ENCODE assay signal across 8 mouse cellular contexts in genomic region chr6:83710361-83711066, GRCm38 (mm10). TPM values are rescaled to one million over a fixed set of nuclear protein-coding genes. Genes with fewer than 3 reads are reported as not detected.
DNase-seq lines count a peak whose midpoint lies in the region; ATAC-seq and TF ChIP-seq lines count a peak whose summit lies in the region.

No protein-coding gene starts in this region.

- peaks cover 5% of the 10 kb centered on the region; the same call in 1 of the 2 replicates for H3K4me1 ChIP-seq in liver, embryonic 11.5 days (replicated peaks; ENCODE audit: control insufficient read depth, insufficient read depth, low read length)
- no peaks in the 10 kb centered on the region for H3K4me1 ChIP-seq in stomach, postnatal 0 days (replicated peaks; ENCODE audit: control insufficient read depth, insufficient read depth)

- H3K27me3 ChIP-seq in liver, embryonic 11.5 days (replicated peaks; ENCODE audit: control insufficient read depth, insufficient read depth, low read length), result peaks cover 100% of the 10 kb centered on the region
- H3K27me3 ChIP-seq in stomach, postnatal 0 days (ENCODE audit: control insufficient read depth, insufficient read depth, low read length), result peaks cover 55% of the 10 kb centered on the region

- ATAC-seq in liver, embryonic 11.5 days (replicated peaks; ENCODE audit: low FRiP score), result peak; percentile 54
- ATAC-seq in stomach, postnatal 0 days (ENCODE audit: low FRiP score, low TSS enrichment), result peak; percentile 43; the same call in 1 of the 2 replicates

- TF ChIP-seq CTCF in stomach, postnatal 0 days (IDR thresholded peaks at IDR 0.05; ENCODE audit: low read depth), result no peak

- no peaks in the 10 kb centered on the region for H3K9me3 ChIP-seq in liver, embryonic 11.5 days (ENCODE audit: control insufficient read depth, low read length)
- no peaks in the 10 kb centered on the region for H3K9me3 ChIP-seq in stomach, postnatal 0 days (ENCODE audit: control insufficient read depth, low read length)

- H3K27ac ChIP-seq in liver, embryonic 11.5 days (ENCODE audit: low read depth, low read length), result no peak overlapping the region
- H3K27ac ChIP-seq in stomach, postnatal 0 days (replicated peaks), result no peak overlapping the region

- WGBS in liver, embryonic 11.5 days, result 1% methylated on average over 32 of the region's 32 CpGs
- WGBS in stomach, postnatal 0 days, result 1% methylated on average over 32 of the region's 32 CpGs

- H3K36me3 ChIP-seq in liver, embryonic 11.5 days (ENCODE audit: control insufficient read depth, insufficient read depth, low read length), result no peaks in the 10 kb centered on the region
- no peaks in the 10 kb centered on the region for H3K36me3 ChIP-seq in stomach, postnatal 0 days (ENCODE audit: control insufficient read depth, insufficient read depth, low read length)

- TF ChIP-seq EP300 in stomach, postnatal 0 days (optimal IDR thresholded peaks at IDR 0.05), result no peak

- DNase-seq in adrenal gland, postnatal 10 days, result peak; percentile 20
- DNase-seq in adrenal gland, postnatal 4 days (ENCODE audit: low spot score in 2 of 2), result no peak
- peak; percentile 36 for DNase-seq in thymus, postnatal 4 days
- no peak for DNase-seq in thymus, postnatal 36 days
- DNase-seq in liver, embryonic 11.5 days (ENCODE audit: low spot score), result no peak
- DNase-seq in stomach, postnatal 0 days (ENCODE audit: low spot score), result no peak
- DNase-seq in left cerebral cortex, postnatal 14 days (ENCODE audit: low spot score in 2 of 2), result no peak
- DNase-seq in thymus, postnatal 0 days (ENCODE audit: low spot score), result no peak

- H3K9ac ChIP-seq in liver, embryonic 11.5 days (ENCODE audit: low read depth, low read length), result no peak overlapping the region
- H3K9ac ChIP-seq in stomach, postnatal 0 days (ENCODE audit: low read length), result no peak overlapping the region

- peak overlapping the region; percentile 80 for H3K4me2 ChIP-seq in liver, embryonic 11.5 days
- H3K4me2 ChIP-seq in stomach, postnatal 0 days (replicated peaks; ENCODE audit: low read depth), result peak overlapping the region; percentile 55

- H3K4me3 ChIP-seq in liver, embryonic 11.5 days (ENCODE audit: low read depth, low read length), result peak overlapping the region; percentile 42
- peak overlapping the region; percentile 35 for H3K4me3 ChIP-seq in stomach, postnatal 0 days (ENCODE audit: low read depth, low read length)

- intact Hi-C loops in left cerebral cortex, postnatal 14 days (cut with DNase I), result no loop called here

RNA-seq across cellular contexts. Expression of gene Vax2, which starts 0.6 kb away (rescaled TPM):
- not detected for total RNA-seq in adrenal gland, postnatal 10 days (2021)
- total RNA-seq in adrenal gland, postnatal 4 days (2021), result not detected
- polyA plus RNA-seq in liver, embryonic 11.5 days (2014; fragmentation: Nextera tagmentation; extraction: Ambion mirVana), result not detected in 2 replicates
- 0.07 TPM in 1 of 2 replicates, not detected in the other for polyA plus RNA-seq in stomach, postnatal 0 days (2015; fragmentation: Nextera tagmentation; extraction: Ambion mirVana)
- not detected for total RNA-seq in left cerebral cortex, postnatal 14 days (2021)
- not detected in 2 replicates for polyA plus RNA-seq in thymus, postnatal 0 days (2015; fragmentation: Nextera tagmentation; extraction: Ambion mirVana)

RNA-seq across cellular contexts. Expression of gene Atp6v1b1, which starts 32.3 kb away (rescaled TPM):
- total RNA-seq in adrenal gland, postnatal 10 days (2021), result not detected
- total RNA-seq in adrenal gland, postnatal 4 days (2021), result 10 to 100 TPM in 1 of 2 experiments, under 1 TPM in 1; 0.31 to 13.7 TPM
- not detected in 2 replicates for polyA plus RNA-seq in liver, embryonic 11.5 days (2014; fragmentation: Nextera tagmentation; extraction: Ambion mirVana)
- 0.08 and 0.30 TPM in 2 replicates for polyA plus RNA-seq in stomach, postnatal 0 days (2015; fragmentation: Nextera tagmentation; extraction: Ambion mirVana)
- not detected for total RNA-seq in left cerebral cortex, postnatal 14 days (2021)
- 0.08 and 0.22 TPM in 2 replicates for polyA plus RNA-seq in thymus, postnatal 0 days (2015; fragmentation: Nextera tagmentation; extraction: Ambion mirVana)

RNA-seq across cellular contexts. Expression of gene Cd207, which starts 32.9 kb away (rescaled TPM):
- under 1 TPM; 0.39 to 0.45 TPM for total RNA-seq in adrenal gland, postnatal 10 days (2021)
- total RNA-seq in adrenal gland, postnatal 4 days (2021), result under 1 TPM in 1 of 2 experiments, not detected in 1; 0.45 TPM
- not detected in 2 replicates for polyA plus RNA-seq in liver, embryonic 11.5 days (2014; fragmentation: Nextera tagmentation; extraction: Ambion mirVana)
- polyA plus RNA-seq in stomach, postnatal 0 days (2015; fragmentation: Nextera tagmentation; extraction: Ambion mirVana), result not detected in 2 replicates
- total RNA-seq in left cerebral cortex, postnatal 14 days (2021), result not detected
- polyA plus RNA-seq in thymus, postnatal 0 days (2015; fragmentation: Nextera tagmentation; extraction: Ambion mirVana), result 1.1 and 1.2 TPM in 2 replicates

RNA-seq across cellular contexts. Expression of gene Ankrd53, which starts 51.9 kb away (rescaled TPM):
- total RNA-seq in adrenal gland, postnatal 10 days (2021), result under 1 TPM in 1 of 2 experiments, not detected in 1; 0.15 TPM
- total RNA-seq in adrenal gland, postnatal 4 days (2021), result under 1 TPM; 0.28 to 0.39 TPM
- polyA plus RNA-seq in liver, embryonic 11.5 days (2014; fragmentation: Nextera tagmentation; extraction: Ambion mirVana), result 0.18 TPM in 1 of 2 replicates, not detected in the other
- polyA plus RNA-seq in stomach, postnatal 0 days (2015; fragmentation: Nextera tagmentation; extraction: Ambion mirVana), result not detected in 2 replicates
- total RNA-seq in left cerebral cortex, postnatal 14 days (2021), result not detected
- polyA plus RNA-seq in thymus, postnatal 0 days (2015; fragmentation: Nextera tagmentation; extraction: Ambion mirVana), result 0.10 TPM in 1 of 2 replicates, not detected in the other

RNA-seq across cellular contexts. Expression of gene Clec4f, which starts 54.5 kb away (rescaled TPM):
- total RNA-seq in adrenal gland, postnatal 10 days (2021), result 10 to 100 TPM in 1 of 2 experiments, 1 to 10 TPM in 1; 6.5 to 17.5 TPM
- total RNA-seq in adrenal gland, postnatal 4 days (2021), result 1 to 10 TPM in 1 of 2 experiments, under 1 TPM in 1; 0.22 to 6.4 TPM
- 1.0 and 1.3 TPM in 2 replicates for polyA plus RNA-seq in liver, embryonic 11.5 days (2014; fragmentation: Nextera tagmentation; extraction: Ambion mirVana)
- 0.11 and 0.15 TPM in 2 replicates for polyA plus RNA-seq in stomach, postnatal 0 days (2015; fragmentation: Nextera tagmentation; extraction: Ambion mirVana)
- total RNA-seq in left cerebral cortex, postnatal 14 days (2021), result not detected
- 0.53 and 0.88 TPM in 2 replicates for polyA plus RNA-seq in thymus, postnatal 0 days (2015; fragmentation: Nextera tagmentation; extraction: Ambion mirVana)

Comparison
In these comparisons a context has a peak if more than half of its experiments do, and no peak if none do; other contexts are left out.
1. DNase-seq: peak in adrenal gland, postnatal 10 days (single experiment) and thymus, postnatal 4 days (single experiment); none in adrenal gland, postnatal 4 days (0 of 2), thymus, postnatal 36 days (0 of 2), liver, embryonic 11.5 days (single experiment), stomach, postnatal 0 days (single experiment), left cerebral cortex, postnatal 14 days (0 of 2) and thymus, postnatal 0 days (single experiment).